Mouse (Mus musculus) embryonic facial prominence, embryonic 11.5 days (tissue): ENCODE results near the gene Ptprt. TPM values are rescaled to one million over a fixed set of nuclear protein-coding genes. Genes with fewer than 3 reads are reported as not detected.

ENCODE experiments used
- ATAC-seq: fragments of 200-750 bp; cut with Nextera tagmentation; replicated peaks from 2 replicates; pipeline ENCODE4 v1.8.0; 2017; ENCODE audit warnings: low read depth; ENCODE audit not compliant: insufficient number of reproducible peaks, low FRiP score, low TSS enrichment
- DNase-seq: peaks from one replicate; pipeline ENCODE4 v3.0.0-alpha.2; 2015; ENCODE audit warnings: low spot score
- H3K27ac ChIP-seq: fragments of 300-500 bp; sonication (generic); replicated peaks from 2 replicates; pipeline ENCODE4 v1.5.1; 2014; ENCODE audit warnings: mild to moderate bottlenecking, low read depth, low read length, control low read depth
- H3K27me3 ChIP-seq: fragments of 300-500 bp; sonication (generic); 2 replicates; pipeline ENCODE4 v1.6.1; 2014; ENCODE audit warnings: mild to moderate bottlenecking, low read length, moderate library complexity, mixed read lengths; ENCODE audit not compliant: control insufficient read depth, insufficient read depth
- H3K36me3 ChIP-seq: fragments of 300-500 bp; sonication (generic); replicated peaks from 2 replicates; pipeline ENCODE4 v1.6.1; 2014; ENCODE audit warnings: low read depth, mild to moderate bottlenecking, low read length, moderate library complexity, mixed read lengths; ENCODE audit not compliant: control insufficient read depth, insufficient read depth
- H3K4me1 ChIP-seq: fragments of 300-500 bp; sonication (generic); 2 replicates; pipeline ENCODE4 v1.6.1; 2014; ENCODE audit warnings: low read length, mixed read lengths; ENCODE audit not compliant: control insufficient read depth, insufficient read depth
- H3K4me2 ChIP-seq: fragments of 300-500 bp; sonication (generic); 2 replicates; pipeline ENCODE4 v1.6.1; 2014; ENCODE audit warnings: low read depth, mild to moderate bottlenecking, control low read depth, low read length, moderate library complexity
- H3K4me3 ChIP-seq: fragments of 300-500 bp; sonication (generic); 2 replicates; pipeline ENCODE4 v1.5.1; 2014; ENCODE audit warnings: low read depth, low read length, control low read depth
- H3K9ac ChIP-seq: fragments of 300-500 bp; sonication (generic); replicated peaks from 2 replicates; pipeline ENCODE4 v1.6.1; 2014; ENCODE audit warnings: mild to moderate bottlenecking, control low read depth, low read length
- H3K9me3 ChIP-seq: fragments of 300-500 bp; sonication (generic); replicated peaks from 2 replicates; pipeline ENCODE4 v1.6.1; 2016; ENCODE audit warnings: mild to moderate bottlenecking, low read length, inconsistent platforms, mixed read lengths; ENCODE audit not compliant: control insufficient read depth
- WGBS: fragments of 180-500 bp; shearing (Covaris S2); extraction: QIAGEN DNeasy Blood & Tissue Kit; methylation state at CpG from one replicate; pipeline ENCODE4 v1.1.7; 2014; 5-methylcytosine and 5-hydroxymethylcytosine counted together
- polyA plus RNA-seq: library from polyadenylated mRNA; unstranded; fragments of >200 nt; fragmentation: Nextera tagmentation; extraction: Ambion mirVana; gene quantifications from 2 replicates; pipeline ENCODE4 v1.2.1, GENCODE M21; 2014

Ptprt gene
- polyA plus RNA-seq, 1 experiment from 2014 or later, result 1.00 TPM

DNA sequence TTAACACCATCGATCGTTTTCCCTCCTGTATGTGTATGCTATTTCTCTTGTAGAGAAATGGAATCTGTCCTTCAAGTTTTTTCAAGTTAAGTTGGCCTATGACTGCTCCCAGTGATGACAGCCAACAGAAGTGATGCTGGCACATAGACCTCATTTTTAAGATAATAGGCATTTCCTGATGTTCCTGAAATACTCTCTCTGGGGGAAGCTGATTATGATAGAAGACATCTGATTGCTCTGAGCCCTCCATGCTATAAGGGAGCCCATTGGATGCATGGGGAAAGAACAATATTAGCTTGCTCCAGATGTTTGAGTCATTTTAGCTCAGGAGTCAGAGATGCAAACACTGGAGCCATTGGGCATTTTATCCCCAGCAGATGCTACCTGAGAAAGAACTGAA lies 1026.9 kb downstream of the Ptprt start:
- DNase-seq (no peak), ATAC-seq (no peak)
- H3K4me1 ChIP-seq, result no peaks in the 10 kb centered on the region
- no peaks in the 10 kb centered on the region for H3K36me3 ChIP-seq
- no peak overlapping the region for H3K27ac ChIP-seq
- H3K4me3 ChIP-seq, result no peak overlapping the region
- H3K9ac ChIP-seq, result no peak overlapping the region
- WGBS, result 96% methylated on average over 2 of the region's 2 CpGs
- H3K27me3 ChIP-seq, result no peaks in the 10 kb centered on the region
- H3K9me3 ChIP-seq, result no peaks in the 10 kb centered on the region
- H3K4me2 ChIP-seq, result no peak overlapping the region

DNA sequence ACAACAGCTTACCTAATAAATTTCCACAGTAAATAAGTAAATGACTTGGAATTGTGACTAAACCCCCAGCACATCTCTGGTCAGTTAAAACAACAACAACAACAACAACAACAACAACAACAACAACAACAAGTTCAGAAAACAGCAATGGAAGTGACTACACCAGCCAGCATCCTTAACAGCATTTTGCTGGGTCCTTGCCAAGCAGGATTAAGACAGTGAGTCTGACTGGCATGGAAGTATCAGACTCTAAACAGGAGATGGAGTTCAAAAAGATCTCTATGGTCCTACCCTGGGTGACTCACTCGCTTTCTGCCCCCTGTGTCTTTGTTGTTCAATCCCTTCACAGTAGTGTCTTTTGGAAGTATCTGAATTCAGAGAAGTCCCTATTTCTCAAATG lies 1035.1 kb downstream of the Ptprt start:
- ATAC-seq (no peak), DNase-seq (no peak)
- Histone ChIP-seq H3K27me3 (no peaks in the 10 kb centered on the region), H3K9me3 (no peaks in the 10 kb centered on the region), H3K4me1 (no peaks in the 10 kb centered on the region), H3K4me3 (no peak overlapping the region), H3K4me2 (no peak overlapping the region), H3K36me3 (no peaks in the 10 kb centered on the region), H3K27ac (no peak overlapping the region), H3K9ac (no peak overlapping the region)
- WGBS, result 86% methylated on average over 1 of the region's 1 CpGs

DNA sequence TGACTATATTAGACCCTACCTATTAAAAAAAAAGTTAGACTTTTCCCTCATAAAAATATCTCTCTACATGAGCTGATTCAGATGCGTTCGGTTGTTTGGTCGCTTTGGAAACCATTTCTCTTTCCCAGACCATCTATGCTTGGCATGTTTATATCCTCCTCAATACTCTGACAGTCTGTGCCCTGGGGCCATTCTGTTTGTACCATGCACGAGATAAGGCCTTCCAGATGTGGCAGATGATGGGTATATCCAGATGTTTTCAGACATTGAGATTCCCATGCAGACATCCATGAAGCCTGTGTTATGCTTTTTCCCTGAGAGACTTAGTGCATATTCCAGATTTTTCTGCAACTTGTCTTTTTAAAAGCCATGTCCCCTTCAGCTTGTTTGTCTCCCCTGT lies 1052.5 kb downstream of the Ptprt start:
- WGBS, result 65% methylated on average over 4 of the region's 4 CpGs
- peak; percentile 22 for DNase-seq

DNA sequence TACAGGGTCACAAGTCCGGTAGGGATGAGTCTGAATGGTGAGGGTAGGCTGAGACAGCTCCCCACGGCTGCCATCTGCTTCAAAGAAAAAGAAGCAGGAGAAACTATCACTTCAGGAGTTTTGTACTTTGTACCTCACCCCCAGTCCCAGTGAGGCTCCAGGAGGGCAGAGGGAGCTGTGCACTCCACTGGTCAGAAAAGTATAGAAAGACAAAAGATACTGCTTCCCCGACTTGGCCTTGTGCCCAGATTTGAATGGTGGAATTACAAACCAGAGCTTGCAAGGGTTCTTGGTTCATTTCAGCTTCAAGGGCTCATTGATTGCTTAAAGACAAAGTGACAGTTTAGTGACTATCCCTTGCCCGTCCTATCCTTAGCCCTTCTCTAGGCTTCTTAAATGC lies 1053.6 kb downstream of the Ptprt start:
- Histone ChIP-seq H3K4me3 (no peak overlapping the region), H3K4me1 (no peaks in the 10 kb centered on the region), H3K4me2 (no peak overlapping the region), H3K9me3 (no peaks in the 10 kb centered on the region), H3K36me3 (no peaks in the 10 kb centered on the region), H3K27ac (no peak overlapping the region), H3K9ac (no peak overlapping the region), H3K27me3 (no peaks in the 10 kb centered on the region)
- ATAC-seq (no peak), DNase-seq (no peak)
- 77% methylated on average over 4 of the region's 4 CpGs for WGBS

More for the DNA sequence above, 1052.5 kb downstream of the Ptprt start:
- no peak overlapping the region for H3K4me3 ChIP-seq
- H3K4me2 ChIP-seq, result no peak overlapping the region
- no peaks in the 10 kb centered on the region for H3K36me3 ChIP-seq
- H3K27ac ChIP-seq, result no peak overlapping the region
- H3K9ac ChIP-seq, result no peak overlapping the region
- no peaks in the 10 kb centered on the region for H3K9me3 ChIP-seq
- no peak for ATAC-seq
- no peaks in the 10 kb centered on the region for H3K4me1 ChIP-seq
- no peaks in the 10 kb centered on the region for H3K27me3 ChIP-seq

DNA sequence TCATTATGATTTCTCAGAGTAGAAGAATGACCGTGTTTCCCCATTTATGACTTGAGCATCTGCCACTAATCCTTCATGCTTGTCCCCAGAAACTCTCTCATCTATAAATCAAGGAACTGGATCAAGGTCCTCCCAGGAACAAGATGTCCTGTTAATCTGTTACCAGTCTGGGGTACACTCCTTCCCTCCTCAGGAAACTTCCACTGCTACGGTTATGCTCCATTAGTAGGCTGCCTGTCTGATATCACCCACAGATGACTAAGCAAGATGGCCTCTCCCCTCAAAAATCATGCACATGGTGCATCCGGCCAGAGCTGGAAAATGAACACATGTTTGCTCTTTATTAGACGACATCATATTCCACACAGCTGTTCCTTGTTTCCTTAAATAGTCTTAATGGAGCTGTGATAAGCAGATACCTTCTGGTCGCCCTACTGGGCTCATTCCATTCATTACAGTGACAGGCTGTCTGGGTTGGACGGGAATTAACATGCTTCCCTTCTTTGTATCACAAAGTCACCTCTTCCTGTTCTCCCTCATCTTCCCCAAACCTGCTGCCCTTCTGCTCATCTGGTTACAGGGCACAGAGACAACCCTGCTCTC lies 1060.6 kb downstream of the Ptprt start:
- no peak overlapping the region for H3K4me3 ChIP-seq
- no peak overlapping the region for H3K4me2 ChIP-seq
- WGBS, result 52% methylated on average over 6 of the region's 6 CpGs
- H3K27me3 ChIP-seq, result no peaks in the 10 kb centered on the region
- H3K4me1 ChIP-seq, result no peaks in the 10 kb centered on the region
- H3K27ac ChIP-seq, result no peak overlapping the region
- DNase-seq (peak; percentile 16), ATAC-seq (no peak)
- H3K36me3 ChIP-seq, result no peaks in the 10 kb centered on the region
- no peak overlapping the region for H3K9ac ChIP-seq
- H3K9me3 ChIP-seq, result no peaks in the 10 kb centered on the region

DNA sequence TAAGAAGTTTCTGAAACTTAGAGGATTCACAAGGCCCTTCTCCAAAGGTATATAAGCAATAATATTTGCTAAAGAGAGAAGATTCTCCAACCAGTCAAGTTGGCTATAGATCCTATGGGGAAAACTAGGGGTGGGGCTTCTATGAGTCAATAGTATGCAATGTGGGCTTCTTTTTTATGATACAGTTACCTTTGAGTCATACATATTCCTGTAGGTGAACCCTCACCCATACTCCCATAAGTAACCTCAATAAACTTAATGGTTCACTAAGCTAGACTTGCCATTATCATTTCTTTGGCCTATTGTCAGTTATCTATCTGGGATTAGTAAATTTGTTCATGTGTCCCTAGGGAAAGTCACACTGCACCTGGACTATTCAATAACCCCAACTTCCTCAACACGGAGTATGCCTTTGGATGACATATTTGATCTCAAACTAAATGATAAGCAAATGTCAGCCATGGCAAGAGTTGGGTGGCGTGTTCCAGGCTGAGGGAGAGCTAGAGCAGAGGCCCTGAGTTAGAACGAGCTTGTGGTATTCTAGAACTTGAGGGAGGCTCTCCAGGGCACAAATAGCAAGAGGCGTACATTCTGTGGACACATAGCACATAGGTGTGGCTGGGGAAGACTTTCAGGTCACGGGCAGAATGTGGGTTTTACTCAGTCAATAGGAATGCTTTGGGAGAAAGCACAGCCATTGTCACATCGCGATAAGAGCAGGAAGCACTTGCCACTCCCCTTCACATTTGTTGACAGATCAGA lies 1067.4 kb downstream of the Ptprt start:
- Histone ChIP-seq H3K4me2 (no peak overlapping the region), H3K9me3 (no peaks in the 10 kb centered on the region), H3K27ac (no peak overlapping the region), H3K4me3 (no peak overlapping the region), H3K4me1 (no peaks in the 10 kb centered on the region), H3K27me3 (no peaks in the 10 kb centered on the region), H3K36me3 (no peaks in the 10 kb centered on the region), H3K9ac (no peak overlapping the region)
- ATAC-seq (no peak), DNase-seq (no peak)
- 85% methylated on average over 7 of the region's 7 CpGs for WGBS

DNA sequence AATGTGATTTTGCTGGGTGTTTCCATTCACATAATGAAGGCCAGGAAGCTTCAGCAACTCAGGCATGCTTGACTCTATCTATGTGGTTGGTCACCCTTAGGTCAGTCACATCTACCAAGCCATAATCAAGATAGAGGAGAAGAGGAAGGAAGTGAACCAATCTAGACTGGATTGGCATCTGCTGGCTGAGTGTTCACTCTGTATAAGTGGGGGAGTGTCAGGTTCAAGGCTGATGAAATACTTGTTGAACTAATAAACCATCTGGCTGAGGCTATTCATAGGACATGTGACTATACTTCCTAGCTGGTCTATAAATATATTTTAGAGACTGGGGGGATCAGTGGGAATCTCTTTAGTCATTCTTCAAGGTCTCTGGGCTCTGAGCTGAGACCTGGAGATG lies 1086.5 kb downstream of the Ptprt start:
- DNase-seq, result no peak
- Histone ChIP-seq H3K4me1 (no peaks in the 10 kb centered on the region), H3K4me2 (no peak overlapping the region), H3K9ac (no peak overlapping the region), H3K9me3 (no peaks in the 10 kb centered on the region), H3K36me3 (no peaks in the 10 kb centered on the region), H3K27ac (no peak overlapping the region), H3K27me3 (no peaks in the 10 kb centered on the region), H3K4me3 (no peak overlapping the region)
- ATAC-seq, result no peak

DNA sequence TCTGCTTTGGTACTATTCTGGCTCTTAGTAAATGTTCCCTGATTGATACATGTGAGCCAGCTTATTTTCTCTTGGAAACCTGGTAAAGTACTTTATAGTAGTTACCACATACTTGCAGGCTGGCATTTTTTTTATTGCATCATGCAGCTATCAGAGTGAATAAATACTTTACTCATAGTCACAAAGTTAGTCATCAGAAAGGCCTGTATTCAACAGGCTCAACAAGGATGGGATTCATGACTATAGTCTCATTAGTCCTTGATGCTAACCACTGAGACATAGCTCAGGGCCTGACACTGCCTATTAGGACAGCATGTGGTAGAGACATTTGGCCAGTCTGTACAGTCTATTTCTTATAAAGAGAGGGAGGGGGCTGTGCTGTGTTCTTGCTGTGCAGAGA lies 1088.7 kb downstream of the Ptprt start:
- Histone ChIP-seq H3K36me3 (no peaks in the 10 kb centered on the region), H3K4me2 (no peak overlapping the region), H3K4me1 (no peaks in the 10 kb centered on the region)

More for the DNA sequence above, 1088.7 kb downstream of the Ptprt start:
- DNase-seq (no peak), ATAC-seq (no peak)
- Histone ChIP-seq H3K9me3 (no peaks in the 10 kb centered on the region), H3K4me3 (no peak overlapping the region), H3K9ac (no peak overlapping the region), H3K27ac (no peak overlapping the region), H3K27me3 (no peaks in the 10 kb centered on the region)
